Mouse (Mus musculus) MN1 (cell line): ENCODE measurements around the gene Gm3336.
A peak's percentile ranks its signal among the peaks of the same experiment; 100 is the strongest.

Experiments
- DNase-seq: peaks from one replicate; pipeline ENCODE4 v3.0.0-alpha.2; 2016; ENCODE audit warnings: low spot score

The Gm3336 gene

GRCm38 (mm10) chr8:70695318-70696018, 22.9 kb upstream of the Gm3336 start:
- no peak for DNase-seq

DNA sequence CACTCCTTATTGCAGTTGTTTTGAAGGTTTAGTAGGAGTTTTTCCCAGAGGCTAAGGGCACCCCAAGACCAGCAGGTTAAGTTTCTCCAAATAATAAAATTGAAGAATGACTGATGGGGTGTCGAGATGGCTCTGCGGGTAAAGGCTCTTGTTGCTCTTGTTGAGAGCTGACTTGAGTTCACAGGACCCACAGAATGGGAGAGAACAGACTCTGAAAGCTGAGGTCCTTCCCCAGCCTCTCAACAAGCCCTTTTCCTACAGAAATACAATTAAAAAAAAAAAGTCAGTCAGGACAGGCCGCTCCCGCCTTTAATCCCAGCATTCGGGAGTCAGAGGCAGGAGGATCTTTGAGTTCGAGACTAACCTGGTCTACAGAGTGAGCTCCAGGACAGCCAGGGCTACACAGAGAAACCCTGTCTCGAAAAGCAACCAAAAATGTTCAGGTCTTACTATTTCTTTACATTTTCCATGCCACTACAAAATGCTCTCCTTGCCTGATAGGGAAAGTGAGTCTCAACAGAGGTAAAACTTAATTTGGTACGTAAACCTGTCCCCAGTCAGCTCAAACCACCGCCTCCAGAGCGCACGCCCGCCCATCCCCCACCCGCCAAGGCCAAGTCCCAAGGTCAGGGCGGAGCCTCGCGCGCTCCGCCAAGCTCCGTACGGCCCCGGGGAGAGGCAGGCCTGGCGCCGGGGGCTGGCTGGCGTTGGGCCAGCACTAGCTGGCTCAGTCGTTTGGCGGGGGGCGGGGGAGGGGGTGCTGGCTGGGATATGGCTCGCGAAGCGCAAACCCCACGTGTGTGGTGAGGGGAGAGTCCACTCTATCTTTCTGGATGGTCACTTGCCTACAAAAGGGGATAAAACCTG, 22.1 kb upstream of the Gm3336 start:
- DNase-seq: peak; percentile 87

DNA sequence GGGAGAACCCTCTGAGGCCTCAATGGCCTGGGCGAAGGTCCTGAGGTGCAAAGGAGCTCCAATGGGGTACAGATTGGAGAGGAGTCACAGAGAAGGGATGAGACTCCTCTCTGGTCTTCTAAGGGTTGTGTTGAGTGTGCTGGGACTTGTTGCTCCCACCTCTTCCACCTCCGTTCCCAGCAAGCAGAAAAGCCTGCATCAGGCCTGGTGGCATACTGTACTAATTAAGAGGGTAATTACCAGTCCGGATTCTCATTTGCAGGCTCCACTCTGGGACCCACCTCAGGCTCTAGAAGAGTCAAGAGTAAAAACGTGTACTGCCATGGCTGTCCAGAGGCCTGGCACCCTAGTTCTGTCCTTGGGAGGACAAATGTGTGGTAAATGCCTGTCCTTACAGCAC, 21.4 kb upstream of the Gm3336 start:
- no peak for DNase-seq

- no peak for DNase-seq
Measured at GRCm38 (mm10) chr8:70697366-70698250, 20.7 kb upstream of the Gm3336 start.

GRCm38 (mm10) chr8:70698310-70699109, 19.8 kb upstream of the Gm3336 start, which contains the start of gene Jund:
Gene Jund, plus strand, starts transcription at chr8:70698949.
- peak; percentile 100 for DNase-seq

DNA sequence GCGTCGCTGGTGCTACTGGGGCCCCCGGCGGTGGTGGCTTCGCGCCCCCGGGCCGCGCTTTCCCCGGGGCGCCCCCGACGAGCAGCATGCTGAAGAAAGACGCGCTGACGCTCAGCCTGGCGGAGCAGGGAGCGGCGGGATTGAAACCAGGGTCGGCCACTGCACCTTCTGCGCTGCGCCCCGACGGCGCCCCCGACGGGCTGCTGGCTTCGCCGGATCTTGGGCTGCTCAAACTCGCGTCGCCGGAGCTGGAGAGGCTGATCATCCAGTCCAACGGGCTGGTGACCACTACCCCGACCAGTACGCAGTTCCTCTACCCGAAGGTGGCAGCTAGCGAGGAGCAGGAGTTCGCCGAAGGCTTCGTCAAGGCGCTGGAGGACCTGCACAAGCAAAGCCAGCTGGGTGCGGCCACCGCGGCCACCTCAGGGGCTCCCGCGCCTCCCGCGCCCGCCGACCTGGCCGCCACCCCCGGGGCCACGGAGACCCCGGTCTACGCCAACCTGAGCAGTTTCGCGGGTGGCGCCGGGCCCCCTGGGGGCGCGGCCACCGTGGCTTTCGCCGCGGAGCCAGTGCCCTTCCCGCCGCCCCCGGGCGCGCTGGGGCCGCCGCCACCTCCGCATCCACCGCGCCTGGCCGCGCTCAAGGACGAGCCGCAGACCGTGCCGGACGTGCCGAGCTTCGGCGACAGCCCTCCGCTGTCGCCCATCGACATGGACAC, 19.1 kb upstream of the Gm3336 start:
- DNase-seq: no peak

DNA sequence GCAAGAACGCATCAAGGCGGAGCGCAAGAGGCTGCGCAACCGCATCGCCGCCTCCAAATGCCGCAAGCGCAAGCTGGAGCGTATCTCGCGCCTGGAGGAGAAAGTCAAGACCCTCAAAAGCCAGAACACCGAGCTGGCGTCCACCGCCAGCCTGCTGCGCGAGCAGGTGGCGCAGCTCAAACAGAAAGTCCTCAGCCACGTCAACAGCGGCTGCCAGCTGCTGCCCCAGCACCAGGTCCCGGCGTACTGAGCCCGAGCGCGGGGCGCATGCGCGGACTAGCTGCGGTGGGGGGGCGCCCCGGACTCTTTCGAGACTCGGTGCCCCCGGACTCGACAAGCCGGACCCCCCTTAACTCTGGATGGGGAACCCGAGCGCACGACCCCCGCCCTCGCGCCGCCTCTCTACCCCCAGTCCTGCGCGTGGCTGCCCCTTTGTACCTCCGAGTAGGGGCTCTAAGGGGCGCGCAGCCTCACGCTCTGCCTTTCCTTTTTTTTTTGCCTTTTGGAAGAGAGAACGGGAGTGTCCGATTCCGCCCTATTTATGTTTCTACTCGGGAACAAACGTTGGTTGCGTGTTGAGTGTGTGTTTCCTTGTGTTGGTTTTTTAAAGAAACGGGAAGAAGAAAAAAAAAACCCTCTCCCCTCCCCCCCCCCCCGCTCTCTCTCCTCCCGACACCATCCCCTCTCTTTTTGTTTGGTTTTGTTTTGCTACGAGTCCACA, 18.3 kb upstream of the Gm3336 start:
- peak; percentile 86 for DNase-seq

GRCm38 (mm10) chr8:70700555-70700922, 17.8 kb upstream of the Gm3336 start:
- DNase-seq: peak; percentile 95

DNA sequence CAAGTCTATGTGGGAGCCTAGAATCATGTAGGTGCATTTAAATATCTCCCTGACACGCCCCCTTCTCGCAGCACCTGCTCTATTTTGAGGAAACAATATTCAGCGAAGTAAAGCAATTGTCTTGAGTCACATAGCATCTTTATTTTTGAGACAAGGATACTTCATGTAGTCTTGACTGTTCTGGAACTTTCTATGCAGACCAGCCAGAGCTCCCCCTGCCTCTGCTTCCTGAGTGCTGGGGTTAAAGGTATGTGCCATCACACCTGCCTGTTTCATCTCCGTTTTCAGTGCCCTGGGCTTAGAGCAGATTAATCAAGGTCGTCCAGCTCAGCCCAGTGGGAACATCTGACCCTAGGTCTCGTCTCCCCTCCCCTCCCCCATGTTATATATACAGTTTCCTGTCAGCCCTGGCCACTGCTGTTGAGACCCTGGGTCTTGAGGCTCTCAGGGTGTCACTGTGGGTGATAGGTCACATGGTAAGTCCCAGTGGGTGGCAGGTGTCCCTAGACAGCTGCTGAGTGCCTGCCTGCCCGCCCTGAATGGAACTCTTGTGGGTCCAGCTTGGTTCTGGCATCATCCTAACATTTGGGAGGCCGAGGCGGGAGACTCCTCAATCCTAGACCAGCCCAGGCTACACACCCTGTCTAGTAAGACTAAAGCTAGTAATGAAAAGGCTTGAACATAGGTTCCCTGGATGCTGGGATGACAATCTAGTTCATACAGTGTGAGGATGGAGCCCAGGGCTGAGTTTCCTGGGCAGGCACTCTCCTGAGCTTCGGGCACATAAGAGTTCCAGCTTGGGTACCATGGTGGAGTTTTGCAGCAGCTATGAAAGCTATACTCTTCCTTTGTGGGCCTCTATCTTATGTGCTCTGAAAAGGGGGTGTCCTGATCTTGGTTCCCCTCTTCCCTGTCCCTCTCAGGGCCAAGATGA, 17.0 kb upstream of the Gm3336 start:
- DNase-seq: peak; percentile 78

DNA sequence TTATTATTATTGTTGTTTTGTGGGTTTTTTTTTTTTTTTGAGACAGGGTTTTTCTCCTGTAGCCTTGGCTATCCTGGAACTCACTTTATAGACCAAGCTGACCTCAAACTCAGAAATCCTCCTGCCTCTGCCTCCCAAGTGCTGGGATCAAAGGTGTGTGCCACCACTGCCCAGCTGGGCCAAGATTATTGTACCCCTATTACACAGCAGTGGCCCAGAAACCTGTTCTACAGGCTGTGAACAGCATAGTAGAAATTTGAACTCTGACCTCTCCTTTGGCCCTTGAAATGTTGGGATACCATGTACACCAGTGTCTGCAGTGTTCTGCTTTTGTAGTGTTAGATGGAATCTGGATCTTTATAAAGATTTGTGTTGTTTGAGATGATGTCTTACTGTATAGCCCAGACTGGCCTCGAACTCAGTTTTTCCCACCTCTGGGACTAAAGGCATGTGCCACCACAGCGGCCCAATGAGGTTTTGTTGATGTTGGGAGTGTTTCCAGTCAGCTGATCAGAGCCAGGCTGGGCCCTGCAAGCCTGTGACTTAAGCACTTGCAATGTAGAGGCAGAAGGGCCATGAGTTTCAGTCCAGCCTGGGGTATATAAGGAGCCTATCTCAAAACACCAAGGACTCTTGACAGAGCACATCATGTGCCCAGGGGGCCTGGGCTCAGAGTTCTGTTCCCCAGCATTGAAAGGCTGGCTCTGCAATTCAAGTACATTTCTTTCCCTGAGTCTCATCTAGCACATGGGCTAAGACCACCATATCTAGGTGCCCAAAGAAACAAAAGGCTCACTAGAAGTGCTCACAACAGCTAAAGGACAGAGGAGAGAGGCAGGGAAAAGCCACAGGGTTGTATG, 16.1 kb upstream of the Gm3336 start:
- peak; percentile 74 for DNase-seq

DNA sequence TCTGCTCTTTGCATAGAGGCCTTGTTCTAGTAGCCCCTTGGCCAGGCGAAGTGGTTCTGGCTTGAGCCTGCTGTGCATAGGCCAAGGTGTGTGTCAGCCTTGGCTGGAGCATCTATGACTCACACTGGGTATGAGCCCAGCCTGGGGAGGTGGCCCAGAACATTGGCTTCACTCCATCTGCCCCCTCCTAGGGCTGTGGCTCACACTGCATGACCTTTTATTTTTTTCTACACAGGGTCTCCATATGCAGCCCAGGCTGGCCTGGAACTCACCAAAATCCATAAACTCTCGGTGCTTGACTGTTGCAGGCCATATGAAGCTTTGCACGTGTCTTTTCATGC, 15.5 kb upstream of the Gm3336 start:
- peak; percentile 87 for DNase-seq

DNA sequence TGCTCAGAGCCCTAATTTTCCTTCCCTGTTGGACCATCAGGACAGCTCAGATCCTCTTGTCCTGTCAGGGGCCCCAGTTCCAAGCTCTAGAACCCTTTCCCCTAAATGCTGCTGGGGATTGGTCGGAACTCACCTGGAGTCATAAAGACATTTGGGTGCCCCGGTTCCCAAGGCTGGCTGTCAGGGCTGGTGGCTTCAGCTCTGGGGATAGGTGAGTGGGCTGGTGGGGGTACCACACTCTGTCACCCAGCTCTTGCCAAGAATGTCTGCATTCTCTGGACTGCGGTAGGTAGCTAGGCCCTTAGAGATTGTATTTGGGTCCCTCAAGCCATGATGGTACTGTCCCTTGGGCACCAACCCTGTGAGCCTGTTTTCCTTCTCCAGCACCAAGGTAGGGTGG, 15.1 kb upstream of the Gm3336 start, which contains the start of gene Iqcn:
TSS of gene Iqcn (plus strand) at position 171 of the 400 bp plus-strand sequence.
- no peak for DNase-seq

GRCm38 (mm10) chr8:70708281-70708680, 10.1 kb upstream of the Gm3336 start:
- no peak for DNase-seq

DNA sequence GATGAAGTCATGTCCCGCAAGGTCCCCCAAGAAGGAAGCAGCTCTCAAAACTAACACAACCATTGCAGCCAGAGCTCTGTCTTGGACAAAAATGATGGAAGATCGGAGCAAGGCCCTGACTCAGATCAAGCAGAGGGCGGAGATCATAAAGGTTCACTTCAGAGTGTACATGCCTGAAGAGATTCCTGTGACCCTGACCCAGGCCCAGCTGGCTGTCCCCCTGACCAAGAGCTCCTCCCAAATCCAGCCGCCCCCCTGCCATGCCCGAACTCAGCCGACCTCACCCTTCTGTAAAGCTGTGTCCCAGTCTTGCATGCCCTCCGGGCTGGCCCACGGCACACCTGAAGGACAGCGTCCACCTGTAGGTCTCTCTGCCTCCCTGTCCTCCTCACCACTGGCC, 8.5 kb upstream of the Gm3336 start:
- no peak for DNase-seq

GRCm38 (mm10) chr8:70710296-70710695, 8.0 kb upstream of the Gm3336 start:
- peak; percentile 56 for DNase-seq

GRCm38 (mm10) chr8:70711041-70711440, 7.3 kb upstream of the Gm3336 start:
- DNase-seq: no peak

GRCm38 (mm10) chr8:70713991-70714390, 4.4 kb upstream of the Gm3336 start:
- no peak for DNase-seq

DNA sequence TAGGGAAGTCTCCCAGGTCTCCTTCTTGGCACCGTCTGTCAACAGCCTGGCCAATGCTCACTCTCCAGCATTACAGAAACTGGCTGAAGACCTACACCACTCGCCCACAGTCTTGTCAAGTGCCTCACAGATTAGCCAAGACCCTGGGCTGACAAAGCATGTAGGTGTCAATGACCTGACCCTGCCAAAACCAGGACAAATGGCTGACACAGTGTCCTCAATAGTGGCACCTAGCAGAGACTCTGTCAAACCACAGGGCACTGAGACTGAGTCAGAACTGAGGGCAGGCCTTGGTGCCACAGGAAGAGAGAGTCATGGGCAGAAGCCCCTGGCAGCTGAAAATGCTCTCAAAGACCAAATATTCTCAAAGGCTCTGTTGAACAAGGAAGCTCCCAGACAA, 3.3 kb upstream of the Gm3336 start:
- DNase-seq: no peak
